8 mouse cellular contexts compared by ENCODE assay signal in genomic region chr15:71240647-71241351, GRCm38 (mm10).
A peak's percentile ranks its signal among the peaks of the same experiment; 100 is the strongest.
DNase-seq lines count a peak whose midpoint lies in the region; ATAC-seq lines count a peak whose summit lies in the region.

No protein-coding gene starts in this region.

- no peak for ATAC-seq in activated CD4-positive, CD25-positive, alpha-beta regulatory T cell, adult 4 months

- DNase-seq in ES-CJ7 (ENCODE audit: low read depth, low spot score): peak; percentile 61
- peak; percentile 31 for DNase-seq in adrenal gland, adult 8-10 months
- DNase-seq in embryo, embryonic 10 days (ENCODE audit: low spot score): peak; percentile 82
- DNase-seq in heart, adult 8-10 months (ENCODE audit: low spot score): peak; percentile 11
- DNase-seq in layer of hippocampus, adult 11-12 months (ENCODE audit: low spot score): peak; percentile 90
- DNase-seq in lung, postnatal 36 days: peak; percentile 23
- peak; percentile 93 to 94 for DNase-seq in right cerebral cortex, adult 2 months (ENCODE audit: low spot score in 2 of 2)

Comparison
In these comparisons a context has a peak if more than half of its experiments do, and no peak if none do; other contexts are left out.
1. DNase-seq: peak in every context shown above with its lines; median percentile 94 in right cerebral cortex, adult 2 months; 90 in layer of hippocampus, adult 11-12 months; 82 in embryo, embryonic 10 days; 61 in ES-CJ7; 31 in adrenal gland, adult 8-10 months; 23 in lung, postnatal 36 days; 11 in heart, adult 8-10 months.